Mouse (Mus musculus) bone marrow macrophage, adult 2 months (primary cell): ENCODE data around the gene Cenpp.

ENCODE experiments used
- CTCF ChIP-seq: IDR thresholded peaks from 2 replicates; pipeline ENCODE4 v1.5.1; 2012; ENCODE audit warnings: low read depth, mild to moderate bottlenecking, low read length, moderate library complexity
- POLR2A ChIP-seq: IDR thresholded peaks from 2 replicates; pipeline ENCODE4 v1.6.1; 2012; ENCODE audit warnings: mild to moderate bottlenecking, low read depth, low read length, borderline replicate concordance

DNA sequence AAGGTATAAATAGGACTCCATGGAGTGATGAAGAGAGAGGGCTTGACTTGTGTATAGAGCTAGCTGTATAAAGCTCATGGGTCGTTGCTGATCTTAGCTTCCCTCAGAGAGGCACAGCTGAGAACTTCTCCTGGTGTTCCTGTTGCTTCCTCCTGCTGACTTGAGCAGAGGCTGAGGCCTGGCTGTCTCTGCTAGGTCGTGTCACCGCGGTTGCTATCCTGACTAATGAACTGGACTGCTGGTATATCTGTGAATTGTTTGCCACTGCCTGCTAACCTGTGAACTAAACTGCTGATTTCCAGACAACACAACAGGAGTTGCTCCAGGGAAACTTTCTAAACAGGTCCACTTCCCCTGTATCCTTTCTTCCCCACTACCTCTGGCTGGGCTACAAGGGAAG is 182.3 kb downstream of the Cenpp start:
- TF ChIP-seq CTCF (no peak), POLR2A (no peak)
